Mouse (Mus musculus) intestine, postnatal 0 days (tissue): ENCODE data around the gene Wwtr1. TPM values are rescaled to one million over a fixed set of nuclear protein-coding genes. Genes with fewer than 3 reads are reported as not detected.

Source experiments
- ATAC-seq: fragments of 200-750 bp; cut with Nextera tagmentation; 2 replicates; pipeline ENCODE4 v1.8.0; 2017; ENCODE audit warnings: mild to moderate bottlenecking, moderate TSS enrichment, moderate library complexity
- H3K27ac ChIP-seq: fragments of 300-500 bp; sonication (generic); 2 replicates; pipeline ENCODE4 v1.5.1; 2014; ENCODE audit warnings: mild to moderate bottlenecking, low read depth, low read length, moderate library complexity
- H3K27me3 ChIP-seq: fragments of 300-500 bp; sonication (generic); replicated peaks from 2 replicates; pipeline ENCODE4 v1.6.1; 2014; ENCODE audit warnings: low read length, mixed read lengths; ENCODE audit not compliant: control insufficient read depth, insufficient read depth
- H3K36me3 ChIP-seq: fragments of 300-500 bp; sonication (generic); 2 replicates; pipeline ENCODE4 v1.6.1; 2014; ENCODE audit warnings: mild to moderate bottlenecking, moderate library complexity; ENCODE audit not compliant: control insufficient read depth, insufficient read depth
- H3K4me1 ChIP-seq: fragments of 300-500 bp; sonication (generic); replicated peaks from 2 replicates; pipeline ENCODE4 v1.6.1; 2014; ENCODE audit warnings: antibody characterized with exemption, low read length, mixed read lengths; ENCODE audit not compliant: control insufficient read depth, insufficient read depth
- H3K4me2 ChIP-seq: fragments of 300-500 bp; sonication (generic); replicated peaks from 2 replicates; pipeline ENCODE4 v1.6.1; 2014; ENCODE audit warnings: low read depth, mild to moderate bottlenecking, moderate library complexity
- H3K4me3 ChIP-seq: fragments of 300-500 bp; sonication (generic); 2 replicates; pipeline ENCODE4 v1.5.1; 2014; ENCODE audit warnings: low read depth, low read length
- H3K9ac ChIP-seq: fragments of 300-500 bp; sonication (generic); 2 replicates; pipeline ENCODE4 v1.6.1; 2014; ENCODE audit warnings: mild to moderate bottlenecking, low read depth, low read length
- H3K9me3 ChIP-seq: fragments of 300-500 bp; sonication (generic); 2 replicates; pipeline ENCODE4 v1.6.1; 2016; ENCODE audit warnings: mixed run types; ENCODE audit not compliant: control insufficient read depth
- CTCF ChIP-seq: sonication (generic); IDR thresholded peaks from 2 replicates; pipeline ENCODE4 v1.5.1; 2016; ENCODE audit warnings: low read depth, mild to moderate bottlenecking, control low read depth, antibody characterized with exemption, moderate library complexity
- WGBS: fragments of 180-500 bp; shearing (Covaris S2); extraction: QIAGEN DNeasy Blood & Tissue Kit; methylation state at CpG from one replicate; pipeline ENCODE4 v1.1.7; 2014; 5-methylcytosine and 5-hydroxymethylcytosine counted together
- polyA plus RNA-seq: library from polyadenylated mRNA; unstranded; fragments of >200 nt; fragmentation: Nextera tagmentation; extraction: Ambion mirVana; gene quantifications from 2 replicates; pipeline ENCODE4 v1.2.1, GENCODE M21; 2015

Gene Wwtr1
- polyA plus RNA-seq, 1 experiment from 2014 or later: 13.6 TPM

- TF ChIP-seq CTCF: no peak
- no peaks in the 10 kb centered on the region for H3K9me3 ChIP-seq
- WGBS: 88% methylated on average over 10 of the region's 10 CpGs
- H3K27me3 ChIP-seq: no peaks in the 10 kb centered on the region
- H3K27ac ChIP-seq: no peak overlapping the region
- H3K4me1 ChIP-seq: no peaks in the 10 kb centered on the region
- H3K9ac ChIP-seq: no peak overlapping the region
- no peak for ATAC-seq
- H3K4me3 ChIP-seq: no peak overlapping the region
- no peaks in the 10 kb centered on the region for H3K36me3 ChIP-seq
- H3K4me2 ChIP-seq: no peak overlapping the region
Measured at GRCm38 (mm10) chr3:57554124-57554889, 21.4 kb downstream of the Wwtr1 start.

- no peak for ATAC-seq
- TF ChIP-seq CTCF: no peak
- H3K4me3 ChIP-seq: no peak overlapping the region
- H3K9ac ChIP-seq: no peak overlapping the region
- H3K9me3 ChIP-seq: no peaks in the 10 kb centered on the region
- no peaks in the 10 kb centered on the region for H3K36me3 ChIP-seq
- H3K4me2 ChIP-seq: no peak overlapping the region
- H3K27me3 ChIP-seq: no peaks in the 10 kb centered on the region
- 91% methylated on average over 5 of the region's 5 CpGs for WGBS
- no peaks in the 10 kb centered on the region for H3K4me1 ChIP-seq
- H3K27ac ChIP-seq: no peak overlapping the region
Measured at GRCm38 (mm10) chr3:57553108-57553507, 22.6 kb downstream of the Wwtr1 start.

GRCm38 (mm10) chr3:57551210-57551609 lies 24.5 kb downstream of the Wwtr1 start:
- Histone ChIP-seq H3K4me1 (no peaks in the 10 kb centered on the region), H3K4me2 (no peak overlapping the region), H3K9me3 (no peaks in the 10 kb centered on the region), H3K27me3 (no peaks in the 10 kb centered on the region), H3K4me3 (no peak overlapping the region), H3K9ac (no peak overlapping the region), H3K27ac (no peak overlapping the region), H3K36me3 (no peaks in the 10 kb centered on the region)
- ATAC-seq: no peak
- TF ChIP-seq CTCF: no peak
- WGBS: 89% methylated on average over 2 of the region's 2 CpGs

- H3K36me3 ChIP-seq: no peaks in the 10 kb centered on the region
- no peak overlapping the region for H3K9ac ChIP-seq
- no peaks in the 10 kb centered on the region for H3K9me3 ChIP-seq
- H3K4me2 ChIP-seq: no peak overlapping the region
- no peaks in the 10 kb centered on the region for H3K27me3 ChIP-seq
- no peak for TF ChIP-seq CTCF
- no peaks in the 10 kb centered on the region for H3K4me1 ChIP-seq
- no peak overlapping the region for H3K27ac ChIP-seq
- no peak overlapping the region for H3K4me3 ChIP-seq
- no peak for ATAC-seq
- WGBS: 80% methylated on average over 5 of the region's 5 CpGs
Measured at GRCm38 (mm10) chr3:57550468-57551185, 25.1 kb downstream of the Wwtr1 start.

GRCm38 (mm10) chr3:57544154-57544553 lies 31.6 kb downstream of the Wwtr1 start:
- Histone ChIP-seq H3K27ac (no peak overlapping the region), H3K4me1 (no peaks in the 10 kb centered on the region), H3K4me3 (no peak overlapping the region), H3K4me2 (no peak overlapping the region), H3K9me3 (no peaks in the 10 kb centered on the region), H3K9ac (no peak overlapping the region), H3K36me3 (no peaks in the 10 kb centered on the region), H3K27me3 (no peaks in the 10 kb centered on the region)
- TF ChIP-seq CTCF: no peak
- 68% methylated on average over 9 of the region's 9 CpGs for WGBS
- ATAC-seq: no peak

GRCm38 (mm10) chr3:57542848-57543380 lies 32.8 kb downstream of the Wwtr1 start:
- no peak overlapping the region for H3K4me3 ChIP-seq
- TF ChIP-seq CTCF: no peak
- H3K36me3 ChIP-seq: no peaks in the 10 kb centered on the region
- no peak overlapping the region for H3K27ac ChIP-seq
- no peaks in the 10 kb centered on the region for H3K9me3 ChIP-seq
- ATAC-seq: no peak
- no peak overlapping the region for H3K4me2 ChIP-seq
- no peaks in the 10 kb centered on the region for H3K27me3 ChIP-seq
- H3K9ac ChIP-seq: no peak overlapping the region
- H3K4me1 ChIP-seq: no peaks in the 10 kb centered on the region
